Mouse (Mus musculus): ENCODE results near the gene Cul9. TPM values are rescaled to one million over a fixed set of nuclear protein-coding genes. Genes with fewer than 3 reads are reported as not detected.
"Not testable (repeated sequence)": the region's sequence is repeated elsewhere in the genome, so short reads cannot be mapped to it uniquely, and the experiment has no call there.

Gene Cul9
- total and polyA plus RNA-seq, 3 experiments, result 20.0 to 42.3 (median 23.1) TPM

- DNase-seq, result no peak
Observed at GRCm38 (mm10) chr17:46503847-46504638, 42.1 kb downstream of the Cul9 start.

- no peak for DNase-seq
Observed at GRCm38 (mm10) chr17:46502775-46503174, 43.4 kb downstream of the Cul9 start.

GRCm38 (mm10) chr17:46497956-46498355, 48.2 kb downstream of the Cul9 start:
- peak; percentile 13 for DNase-seq

DNA sequence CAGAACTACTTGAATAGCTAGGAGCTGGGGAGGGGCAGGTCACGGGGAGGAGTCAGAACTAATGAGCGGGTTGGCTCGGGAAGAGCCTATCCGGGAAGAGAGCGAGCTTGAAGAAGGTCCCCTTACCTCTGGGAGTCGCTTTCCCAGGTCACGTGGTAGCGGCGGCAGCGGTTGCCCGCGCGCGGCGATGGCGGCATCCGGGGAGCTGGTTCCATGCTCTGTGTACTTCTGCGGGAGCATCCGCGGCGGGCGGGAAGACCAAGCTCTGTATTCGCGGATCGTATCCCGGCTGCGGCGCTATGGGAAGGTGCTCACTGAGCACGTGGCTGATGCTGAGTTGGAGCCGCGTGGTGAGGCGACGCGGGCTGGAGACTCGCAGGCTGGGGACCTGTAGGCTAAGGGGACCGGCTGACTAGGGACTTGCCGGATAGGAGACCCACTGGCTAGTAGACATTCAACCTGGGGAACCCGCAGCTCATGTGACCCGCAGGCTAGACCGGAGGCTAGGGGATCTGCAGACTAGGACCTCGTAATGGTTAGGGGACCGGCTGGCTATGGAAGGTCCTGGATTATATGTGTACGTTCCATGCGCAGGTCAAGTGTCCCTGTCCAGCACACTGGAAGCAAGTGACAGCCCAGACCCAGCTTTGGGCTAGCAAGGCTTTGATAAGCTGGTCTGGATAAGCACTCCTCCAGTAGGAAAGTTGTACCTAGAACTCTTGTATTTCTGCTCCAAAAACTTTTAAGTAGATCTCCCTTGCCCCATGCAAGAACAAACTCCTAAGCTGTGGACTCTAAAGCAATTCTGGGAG, 49.4 kb downstream of the Cul9 start, which contains the start of gene Dnph1:
Gene Dnph1 (plus strand): TSS at position 89 of the 812 bp plus-strand sequence.
- peak; percentile 91 for DNase-seq

DNA sequence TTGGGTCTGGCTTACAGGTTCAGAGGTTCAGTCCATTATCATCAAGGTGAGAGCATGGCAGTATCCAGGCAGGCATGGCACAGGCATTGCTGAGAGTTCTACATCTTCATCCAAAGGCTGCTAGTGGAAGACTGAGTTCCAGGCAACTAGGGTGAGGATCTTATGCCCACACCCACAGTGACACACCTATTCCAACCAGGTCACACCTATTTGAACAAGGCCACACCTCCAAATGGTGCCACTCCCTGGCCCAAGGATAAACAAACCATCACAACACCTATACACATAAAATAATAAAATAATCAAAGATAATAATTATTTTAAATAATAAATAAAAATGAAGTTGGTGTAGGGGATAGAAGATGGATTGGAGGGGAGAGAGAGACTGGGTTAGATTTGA, 50.1 kb downstream of the Cul9 start:
- DNase-seq, result not testable (repeated sequence)

GRCm38 (mm10) chr17:46495486-46495885, 50.7 kb downstream of the Cul9 start:
- DNase-seq, result no peak

DNA sequence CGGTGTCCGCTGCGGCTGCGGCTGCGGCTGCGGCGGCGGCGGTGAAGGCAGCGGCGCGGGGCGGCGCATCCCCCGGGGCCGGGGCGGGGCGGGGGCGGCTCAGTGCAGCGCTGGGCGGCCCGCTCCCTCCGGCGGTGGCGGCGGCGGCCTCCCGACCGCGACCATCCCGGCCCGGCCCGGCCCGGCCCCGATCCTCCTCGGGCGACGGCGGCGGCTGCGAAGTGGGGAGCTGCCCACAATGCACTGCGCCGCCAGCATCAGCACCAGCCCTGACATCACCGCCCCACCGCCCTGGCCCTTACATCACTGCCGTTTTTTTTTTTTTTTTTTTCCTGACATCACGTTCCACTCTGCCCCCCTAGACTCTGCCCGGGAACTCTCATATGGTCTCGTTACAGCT, 58.8 kb downstream of the Cul9 start, which contains the start of gene Ttbk1:
Gene Ttbk1 (minus strand): TSS at position 245 of the 400 bp plus-strand sequence.
- DNase-seq, result no peak

DNA sequence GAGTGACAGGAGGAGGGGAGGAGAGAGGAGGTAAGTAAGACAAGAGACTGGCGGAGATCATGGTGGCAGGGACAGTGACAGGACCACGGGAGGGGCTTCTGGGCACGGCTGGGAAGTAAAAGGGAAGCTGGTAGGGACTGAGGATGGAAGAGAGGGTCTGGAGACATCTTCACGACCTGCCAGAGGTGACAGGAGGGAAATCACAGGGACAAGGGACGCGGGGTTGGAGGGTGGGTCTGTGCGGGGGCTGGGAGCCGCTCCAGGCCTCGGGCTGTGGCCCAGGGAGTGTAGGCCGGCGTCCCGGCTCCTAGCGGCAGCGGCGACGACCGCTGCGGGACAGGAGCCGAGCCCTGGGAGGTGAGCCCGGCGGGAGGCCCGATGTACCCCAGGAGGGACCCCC, 59.2 kb downstream of the Cul9 start:
- DNase-seq, result no peak

DNA sequence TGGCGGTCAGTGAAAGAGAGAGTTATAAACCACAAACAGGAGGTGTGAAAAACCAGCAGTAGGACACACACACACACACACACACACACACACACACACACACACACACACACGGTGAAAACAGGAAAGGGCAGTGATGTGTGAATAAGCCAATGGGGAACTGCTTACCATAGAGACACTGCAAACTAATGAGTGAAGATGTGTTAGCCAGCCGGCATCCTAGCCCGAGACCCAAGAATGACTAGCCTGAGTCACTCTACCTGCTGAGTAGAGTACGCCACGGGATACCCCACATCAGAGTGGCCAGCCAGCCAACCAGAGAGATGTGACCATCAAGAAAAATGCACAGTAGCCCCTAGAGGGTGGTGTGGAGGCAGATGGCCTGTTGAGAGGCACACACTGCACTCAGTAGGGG, 61.7 kb downstream of the Cul9 start:
- DNase-seq, result no peak

GRCm38 (mm10) chr17:46484021-46484431, 62.2 kb downstream of the Cul9 start:
- peak; percentile 33 for DNase-seq

DNA sequence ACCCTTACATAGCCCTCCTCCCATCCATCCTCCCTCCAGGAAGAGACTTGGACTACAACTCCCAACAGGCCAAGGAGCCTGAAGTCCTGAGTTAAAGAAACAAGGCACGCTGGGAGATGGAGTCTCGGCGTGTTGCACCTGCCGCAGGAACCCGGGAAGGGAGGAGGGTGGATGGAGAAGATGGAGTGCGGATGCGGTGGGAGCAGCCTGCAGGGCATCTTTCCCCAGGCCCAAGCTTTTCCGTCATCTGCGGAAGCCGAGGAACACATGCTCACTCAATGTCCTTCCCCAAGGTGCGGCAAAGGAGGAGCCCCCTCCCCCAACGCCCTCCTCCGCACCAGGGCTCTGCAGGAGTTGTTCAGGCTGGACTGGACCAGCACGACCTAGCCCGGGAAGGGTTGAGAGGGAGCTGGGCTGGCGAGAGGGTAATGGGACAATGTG, 62.6 kb downstream of the Cul9 start:
- DNase-seq, result peak; percentile 30

DNA sequence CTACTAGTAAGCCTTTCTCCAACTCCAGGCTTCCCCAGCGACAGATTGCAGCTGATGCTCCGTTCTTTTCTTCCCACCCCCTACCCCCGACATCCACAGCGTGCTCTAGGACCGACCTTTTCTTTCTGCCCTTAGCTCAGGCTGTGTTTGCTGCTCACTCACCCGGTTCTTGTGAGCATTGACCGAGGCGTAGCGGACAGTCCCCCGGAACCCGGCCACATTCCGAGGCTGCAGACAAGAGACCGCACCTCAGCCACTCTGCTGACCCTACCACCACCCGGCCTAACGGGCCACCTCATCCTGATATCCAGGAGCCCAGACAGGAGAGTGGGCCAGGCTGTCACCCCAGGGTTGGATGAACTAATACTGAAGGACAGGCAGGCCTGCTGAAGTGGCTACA, 68.9 kb downstream of the Cul9 start:
- no peak for DNase-seq

GRCm38 (mm10) chr17:46476601-46477000, 69.6 kb downstream of the Cul9 start:
- DNase-seq, result no peak

DNA sequence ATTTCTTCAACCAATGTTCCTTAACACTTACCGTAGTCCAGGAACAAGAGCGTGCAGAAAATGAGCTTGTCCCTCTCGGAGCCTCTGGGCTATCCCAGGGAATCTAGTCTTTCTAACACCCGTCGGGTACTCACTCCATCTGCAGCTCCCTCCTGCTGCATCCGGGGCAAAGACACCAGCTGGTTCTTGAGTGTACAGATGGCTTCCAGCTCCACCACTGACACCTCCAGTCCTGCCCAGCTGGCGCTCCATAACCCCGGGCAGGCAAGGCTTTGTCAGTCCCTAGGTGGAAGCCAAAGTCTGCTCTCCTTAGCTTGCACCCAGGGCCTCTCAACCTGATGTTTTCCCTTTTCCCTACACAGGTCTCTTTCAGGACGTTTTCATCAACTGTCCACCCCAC, 78.4 kb downstream of the Cul9 start:
- no peak for DNase-seq

DNA sequence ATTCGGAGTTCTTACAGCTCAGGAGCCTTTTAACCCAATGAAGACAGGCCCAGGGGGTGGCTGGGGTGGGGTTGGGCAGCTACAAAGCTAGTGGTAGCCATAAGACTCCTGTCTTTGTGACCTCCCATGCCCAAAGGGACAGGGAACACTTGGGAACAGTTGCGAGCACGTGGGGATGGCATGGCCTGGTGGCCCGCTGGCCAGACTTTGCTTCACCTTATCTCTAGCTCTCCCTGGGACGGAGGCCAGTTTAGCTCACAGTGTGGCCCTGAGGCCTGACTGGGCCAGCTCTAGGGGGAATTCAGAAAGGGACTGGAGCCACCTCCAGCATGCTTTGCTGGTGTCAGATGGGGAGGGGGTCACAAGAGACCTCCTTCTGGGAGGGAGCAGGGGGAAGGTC, 84.0 kb downstream of the Cul9 start:
- peak; percentile 42 for DNase-seq

- no peak for DNase-seq
Observed at GRCm38 (mm10) chr17:46461347-46461746, 84.8 kb downstream of the Cul9 start.

- DNase-seq, result no peak
Observed at GRCm38 (mm10) chr17:46460673-46461072, 85.5 kb downstream of the Cul9 start.

DNA sequence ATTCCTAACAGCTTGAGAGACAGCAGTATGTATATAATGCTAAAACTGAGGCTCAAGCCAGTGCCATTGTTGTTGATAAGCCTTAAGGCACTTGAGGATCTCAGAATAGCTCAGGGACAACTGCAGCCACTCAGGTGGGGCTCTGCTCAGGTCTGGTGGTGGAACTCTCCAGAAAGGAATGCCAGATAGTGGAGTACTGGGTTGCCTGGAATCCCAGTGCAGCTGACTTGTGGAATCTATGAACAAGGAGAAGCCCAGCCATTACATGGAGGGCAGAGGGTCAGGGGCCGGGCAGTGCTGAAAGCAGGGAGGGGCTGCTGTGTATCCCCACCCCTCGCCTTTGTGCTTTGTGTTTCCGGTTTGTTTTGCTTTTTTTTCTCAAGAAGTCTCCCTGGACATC, 87.7 kb downstream of the Cul9 start:
- no peak for DNase-seq

GRCm38 (mm10) chr17:46457791-46458190, 88.4 kb downstream of the Cul9 start:
- DNase-seq, result peak; percentile 59

DNA sequence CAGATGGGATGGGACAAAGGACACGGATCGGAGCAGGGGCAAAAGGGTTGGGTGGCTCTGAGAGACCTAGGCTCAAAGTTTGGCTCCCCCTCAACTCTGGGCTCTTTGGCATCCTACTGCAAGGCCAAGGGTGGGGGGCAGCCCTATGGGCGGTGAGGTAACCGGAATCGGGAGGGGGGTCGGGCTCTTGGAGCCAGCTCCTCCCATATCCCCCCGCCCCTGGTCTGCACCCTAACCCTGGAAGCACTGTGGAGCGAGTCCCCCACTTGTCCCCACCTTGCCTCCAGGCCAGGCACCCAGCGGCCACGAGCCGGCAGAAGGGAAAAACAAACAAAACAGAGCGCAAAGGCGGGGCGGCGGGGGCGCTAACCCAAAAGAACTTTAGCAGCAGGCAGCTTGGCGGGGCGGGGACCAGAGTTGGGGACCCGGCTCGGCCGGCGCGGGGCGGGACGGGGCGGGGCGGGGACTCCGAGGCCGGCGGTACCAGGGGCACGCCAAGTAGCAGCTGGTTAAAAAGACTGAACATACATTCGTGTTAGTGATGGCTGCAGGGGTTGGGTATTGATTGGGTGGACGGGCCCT, 91.0 kb downstream of the Cul9 start:
- peak; percentile 46 for DNase-seq

DNA sequence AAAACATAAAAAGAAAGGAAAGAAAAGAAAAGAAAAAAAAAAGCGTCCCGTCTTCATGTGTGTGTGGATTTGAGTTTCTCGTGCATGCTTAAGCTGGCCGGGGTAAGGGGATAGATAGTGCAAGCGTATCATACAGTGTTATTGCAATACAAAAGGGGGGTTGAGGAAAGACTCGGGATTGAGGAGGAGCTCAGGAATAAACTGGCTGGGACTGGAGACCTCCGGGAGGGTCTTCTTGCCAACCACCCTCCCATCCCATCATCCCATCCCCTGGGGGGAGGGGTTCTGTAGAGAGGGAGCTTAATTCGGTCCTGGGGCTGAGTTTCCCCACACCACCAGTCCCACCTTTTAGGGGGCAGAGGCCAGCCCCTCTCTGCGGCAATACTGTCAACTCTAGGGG, 91.6 kb downstream of the Cul9 start:
- DNase-seq, result no peak

DNA sequence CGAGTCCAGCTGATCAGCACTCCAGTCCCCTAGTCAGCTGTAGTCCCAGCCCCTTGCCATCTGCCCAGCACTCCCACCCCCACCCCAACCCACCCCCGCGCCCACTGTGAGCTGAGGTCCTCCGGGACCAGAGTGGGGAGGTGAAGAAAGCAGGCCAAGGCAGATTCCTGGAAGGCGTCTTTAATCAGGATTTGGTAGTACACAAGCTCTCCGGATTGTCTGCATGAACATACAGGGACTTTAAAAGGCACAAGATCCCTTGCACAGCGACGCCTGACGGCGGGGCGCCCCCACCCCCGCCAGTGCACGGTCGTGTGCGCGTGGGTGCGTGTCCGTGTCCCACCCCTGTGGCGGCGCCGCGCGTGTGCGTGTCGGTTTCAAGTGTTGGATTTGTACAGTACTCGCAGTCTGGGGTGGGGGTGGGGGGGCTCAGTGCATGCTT, 92.2 kb downstream of the Cul9 start:
- DNase-seq, result no peak
